In the genomic region with DNA sequence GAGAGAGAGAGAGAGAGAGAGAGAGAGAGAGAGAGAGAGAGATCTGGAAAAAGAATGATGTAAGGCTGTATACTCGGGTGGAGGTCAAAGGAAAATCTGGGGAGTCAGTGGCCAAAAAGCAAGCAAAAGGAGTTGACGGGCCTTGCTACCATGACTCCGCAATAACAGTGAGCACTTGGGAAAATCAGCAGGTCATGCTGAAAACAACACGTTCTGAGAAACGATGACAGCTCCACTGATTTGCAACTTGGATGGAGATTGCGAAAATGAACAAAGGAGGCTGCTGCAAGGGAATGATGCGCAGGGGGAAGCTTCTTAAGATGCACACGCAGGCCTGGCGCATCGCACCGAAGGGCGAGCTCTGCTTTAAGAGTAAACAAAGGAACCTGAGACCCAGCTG, we compare ENCODE assay signal across 12 mouse cellular contexts. TPM values are rescaled to one million over a fixed set of nuclear protein-coding genes. Genes with fewer than 3 reads are reported as not detected.
A peak's percentile ranks its signal among the peaks of the same experiment; 100 is the strongest.
DNase-seq lines count a peak whose midpoint lies in the region; ATAC-seq and TF ChIP-seq lines count a peak whose summit lies in the region.
"Had no signal": no experiment of that assay in that cellular context is flagged by ENCODE, and none has a peak within 500 bp of the region (broad histone marks: within the 10 kb centered on the region; RNA-seq: fewer than 3 reads in every experiment).

No protein-coding gene starts in this region.

- TF ChIP-seq POLR2A in kidney, adult 2 months (IDR thresholded peaks at IDR 0.05; ENCODE audit: low read depth, low read length): no peak
- TF ChIP-seq POLR2A in limb, embryonic 14.5 days (IDR thresholded peaks at IDR 0.05; ENCODE audit: borderline replicate concordance, extremely low read depth, insufficient read depth, insufficient read length): no peak

- no peaks in the 10 kb centered on the region for H3K9me3 ChIP-seq in forebrain, embryonic 14.5 days (replicated peaks; ENCODE audit: control insufficient read depth, low read length)
- no peaks in the 10 kb centered on the region for H3K9me3 ChIP-seq in forebrain, embryonic 11.5 days (ENCODE audit: control insufficient read depth, low read length)
- no peaks in the 10 kb centered on the region for H3K9me3 ChIP-seq in embryonic facial prominence, embryonic 14.5 days (ENCODE audit: control insufficient read depth, low read length)
- H3K9me3 ChIP-seq in limb, embryonic 14.5 days (ENCODE audit: control insufficient read depth, low read length): no peaks in the 10 kb centered on the region
- H3K9me3 ChIP-seq in intestine, postnatal 0 days (ENCODE audit: control insufficient read depth): no peaks in the 10 kb centered on the region
- H3K9me3 ChIP-seq: liver, embryonic 15.5 days had no signal

- no peaks in the 10 kb centered on the region for H3K27me3 ChIP-seq in forebrain, embryonic 14.5 days (replicated peaks; ENCODE audit: control insufficient read depth, insufficient read depth, low read length)
- H3K27me3 ChIP-seq in forebrain, embryonic 11.5 days (ENCODE audit: control insufficient read depth, insufficient read depth, low read length): no peaks in the 10 kb centered on the region
- no peaks in the 10 kb centered on the region for H3K27me3 ChIP-seq in kidney, adult 2 months (replicated peaks; ENCODE audit: control insufficient read depth, insufficient read depth, low read length)
- H3K27me3 ChIP-seq in embryonic facial prominence, embryonic 14.5 days (replicated peaks; ENCODE audit: control insufficient read depth, insufficient read depth, low read length): no peaks in the 10 kb centered on the region
- H3K27me3 ChIP-seq in limb, embryonic 14.5 days (ENCODE audit: control insufficient read depth, insufficient read depth, low read length): no peaks in the 10 kb centered on the region
- H3K27me3 ChIP-seq in intestine, postnatal 0 days (replicated peaks; ENCODE audit: control insufficient read depth, insufficient read depth, low read length): no peaks in the 10 kb centered on the region
- H3K27me3 ChIP-seq: liver, embryonic 15.5 days had no signal

- H3K4me3 ChIP-seq in forebrain, embryonic 14.5 days (ENCODE audit: low read depth, low read length): no peak overlapping the region
- no peak overlapping the region for H3K4me3 ChIP-seq in forebrain, embryonic 11.5 days (ENCODE audit: low read depth, low read length)
- H3K4me3 ChIP-seq in kidney, adult 2 months (ENCODE audit: insufficient read depth, low read depth, low read length): no peak overlapping the region
- no peak overlapping the region for H3K4me3 ChIP-seq in embryonic facial prominence, embryonic 14.5 days (ENCODE audit: low read depth, low read length)
- H3K4me3 ChIP-seq in limb, embryonic 14.5 days (replicated peaks; ENCODE audit: low read length): no peak overlapping the region
- no peak overlapping the region for H3K4me3 ChIP-seq in intestine, postnatal 0 days (ENCODE audit: low read depth, low read length)
- H3K4me3 ChIP-seq: liver, embryonic 15.5 days had no signal

- H3K4me2 ChIP-seq in forebrain, embryonic 14.5 days (ENCODE audit: low read length): no peak overlapping the region
- H3K4me2 ChIP-seq in forebrain, embryonic 11.5 days (ENCODE audit: low read depth, low read length, severe bottlenecking): no peak overlapping the region
- H3K4me2 ChIP-seq in embryonic facial prominence, embryonic 14.5 days (ENCODE audit: low read depth, low read length): no peak overlapping the region
- H3K4me2 ChIP-seq in limb, embryonic 14.5 days (replicated peaks; ENCODE audit: low read depth, low read length, severe bottlenecking): no peak overlapping the region
- no peak overlapping the region for H3K4me2 ChIP-seq in intestine, postnatal 0 days (replicated peaks; ENCODE audit: low read depth)
- H3K4me2 ChIP-seq: liver, embryonic 15.5 days had no signal

- 63% methylated on average over 12 of the region's 12 CpGs for WGBS in forebrain, embryonic 14.5 days
- WGBS in forebrain, embryonic 11.5 days: 65% methylated on average over 12 of the region's 12 CpGs
- 67% methylated on average over 12 of the region's 12 CpGs for WGBS in kidney, adult 2 months
- 46% methylated on average over 12 of the region's 12 CpGs for WGBS in embryonic facial prominence, embryonic 14.5 days
- 46% methylated on average over 12 of the region's 12 CpGs for WGBS in limb, embryonic 14.5 days
- WGBS in intestine, postnatal 0 days: 57% methylated on average over 12 of the region's 12 CpGs

- DNase-seq in forebrain, embryonic 14.5 days (ENCODE audit: low spot score): peak; percentile 33
- no peak for DNase-seq in forebrain, embryonic 11.5 days (ENCODE audit: low spot score)
- peak; percentile 6 for DNase-seq in kidney, postnatal 10 days
- DNase-seq in kidney, adult 2 months: no peak
- peak; percentile 74 for DNase-seq in embryonic facial prominence, embryonic 14.5 days (ENCODE audit: low spot score)
- DNase-seq in limb, embryonic 14.5 days (ENCODE audit: low spot score): no peak
- no peak for DNase-seq in left cerebral cortex, adult 18-20 months (ENCODE audit: low spot score in 2 of 2)
- DNase-seq: cerebellum, adult 9-10 months; gastrocnemius, postnatal 36 days had no signal

- no peaks in the 10 kb centered on the region for H3K36me3 ChIP-seq in forebrain, embryonic 14.5 days (ENCODE audit: control insufficient read depth, insufficient read depth, low read length)
- H3K36me3 ChIP-seq in forebrain, embryonic 11.5 days (ENCODE audit: control insufficient read depth, insufficient read depth, low read length): no peaks in the 10 kb centered on the region
- no peaks in the 10 kb centered on the region for H3K36me3 ChIP-seq in kidney, adult 2 months (ENCODE audit: control insufficient read depth, insufficient read depth, low read length)
- no peaks in the 10 kb centered on the region for H3K36me3 ChIP-seq in embryonic facial prominence, embryonic 14.5 days (ENCODE audit: control insufficient read depth, insufficient read depth, low read length)
- H3K36me3 ChIP-seq in limb, embryonic 14.5 days (ENCODE audit: control insufficient read depth, insufficient read depth, low read length): no peaks in the 10 kb centered on the region
- H3K36me3 ChIP-seq in intestine, postnatal 0 days (ENCODE audit: control insufficient read depth, insufficient read depth): no peaks in the 10 kb centered on the region
- H3K36me3 ChIP-seq: liver, embryonic 15.5 days had no signal

- ATAC-seq in forebrain, embryonic 14.5 days: no peak
- no peak for ATAC-seq in forebrain, embryonic 11.5 days (replicated peaks; ENCODE audit: low FRiP score)
- ATAC-seq in embryonic facial prominence, embryonic 14.5 days (ENCODE audit: low read depth): no peak
- 0 out of 2 replicates have a peak, but pooled peaks have one; percentile 4 for ATAC-seq in limb, embryonic 14.5 days (ENCODE audit: low FRiP score, low read depth)
- no peak for ATAC-seq in intestine, postnatal 0 days

- no peak for TF ChIP-seq CTCF in kidney, adult 2 months (conservative IDR thresholded peaks at IDR 0.05; ENCODE audit: insufficient read depth, insufficient read length, low read depth, low read length)
- TF ChIP-seq CTCF in intestine, postnatal 0 days (IDR thresholded peaks at IDR 0.05; ENCODE audit: low read depth): no peak

- H3K27ac ChIP-seq in forebrain, embryonic 14.5 days (ENCODE audit: low read depth, low read length): no peak overlapping the region
- no peak overlapping the region for H3K27ac ChIP-seq in forebrain, embryonic 11.5 days (ENCODE audit: low read depth, low read length)
- no peak overlapping the region for H3K27ac ChIP-seq in kidney, adult 2 months (ENCODE audit: insufficient read depth, low read depth, low read length)
- H3K27ac ChIP-seq in embryonic facial prominence, embryonic 14.5 days (replicated peaks; ENCODE audit: low read depth, low read length): no peak overlapping the region
- H3K27ac ChIP-seq in limb, embryonic 14.5 days (replicated peaks; ENCODE audit: low read depth, low read length): no peak overlapping the region
- H3K27ac ChIP-seq in intestine, postnatal 0 days (ENCODE audit: low read depth, low read length): no peak overlapping the region
- H3K27ac ChIP-seq: liver, embryonic 15.5 days; macrophage had no signal

- no peak overlapping the region for H3K9ac ChIP-seq in forebrain, embryonic 14.5 days (ENCODE audit: low read length)
- no peak overlapping the region for H3K9ac ChIP-seq in forebrain, embryonic 11.5 days (ENCODE audit: low read length)
- no peak overlapping the region for H3K9ac ChIP-seq in embryonic facial prominence, embryonic 14.5 days (ENCODE audit: low read depth, low read length)
- H3K9ac ChIP-seq in limb, embryonic 14.5 days (ENCODE audit: low read depth, low read length, severe bottlenecking): no peak overlapping the region; the same call in 1 of the 2 replicates
- no peak overlapping the region for H3K9ac ChIP-seq in intestine, postnatal 0 days (ENCODE audit: low read depth, low read length)
- H3K9ac ChIP-seq: liver, embryonic 15.5 days had no signal

- H3K4me1 ChIP-seq in forebrain, embryonic 14.5 days (ENCODE audit: control insufficient read depth, insufficient read depth, low read length): no peaks in the 10 kb centered on the region
- H3K4me1 ChIP-seq in forebrain, embryonic 11.5 days (replicated peaks; ENCODE audit: control insufficient read depth, insufficient read depth, low read length): no peaks in the 10 kb centered on the region
- H3K4me1 ChIP-seq in kidney, adult 2 months (ENCODE audit: control insufficient read depth, insufficient read depth, low read length): no peaks in the 10 kb centered on the region
- H3K4me1 ChIP-seq in embryonic facial prominence, embryonic 14.5 days (ENCODE audit: control insufficient read depth, insufficient read depth, low read length): peaks cover 5% of the 10 kb centered on the region; the same call in 1 of the 2 replicates
- peaks cover 9% of the 10 kb centered on the region for H3K4me1 ChIP-seq in limb, embryonic 14.5 days (ENCODE audit: control insufficient read depth, insufficient read depth, low read length)
- H3K4me1 ChIP-seq in intestine, postnatal 0 days (replicated peaks; ENCODE audit: control insufficient read depth, insufficient read depth, low read length): no peaks in the 10 kb centered on the region
- H3K4me1 ChIP-seq: liver, embryonic 15.5 days had no signal

RNA-seq across cellular contexts. Expression of a gene that starts 46.1 kb away (rescaled TPM):
- polyA plus RNA-seq in forebrain, embryonic 14.5 days (2014; fragmentation: Nextera tagmentation; extraction: Ambion mirVana): 15.0 and 20.7 TPM in 2 replicates
- polyA plus RNA-seq in forebrain, embryonic 11.5 days (2014; fragmentation: Nextera tagmentation; extraction: Ambion mirVana): 18.8 and 21.4 TPM in 2 replicates
- 119 and 121 TPM in 2 replicates for polyA plus RNA-seq in kidney, adult 2 months (2012; rRNA removed)
- polyA plus RNA-seq in embryonic facial prominence, embryonic 14.5 days (2014; fragmentation: Nextera tagmentation; extraction: Ambion mirVana): 17.6 and 19.2 TPM in 2 replicates
- polyA plus RNA-seq in limb, embryonic 14.5 days (2012; rRNA removed): 13.3 and 14.0 TPM in 2 replicates
- polyA plus RNA-seq in limb, embryonic 14.5 days (2014; fragmentation: Nextera tagmentation; extraction: Ambion mirVana): 15.5 and 18.0 TPM in 2 replicates
- 1 to 10 TPM; 8.4 to 9.1 TPM for total RNA-seq in left cerebral cortex, adult 18-20 months (2021)
- polyA plus RNA-seq in intestine, postnatal 0 days (2015; fragmentation: Nextera tagmentation; extraction: Ambion mirVana): 14.2 and 14.8 TPM in 2 replicates

Comparison
In these comparisons a context has a peak if more than half of its experiments do, and no peak if none do; other contexts are left out.
1. DNase-seq: peak in forebrain, embryonic 14.5 days (single experiment), kidney, postnatal 10 days (single experiment) and embryonic facial prominence, embryonic 14.5 days (single experiment); none in forebrain, embryonic 11.5 days (single experiment), kidney, adult 2 months (single experiment), limb, embryonic 14.5 days (single experiment) and left cerebral cortex, adult 18-20 months (0 of 2).